Mouse (Mus musculus): Measurements from ENCODE around the gene Camsap2.

DNA sequence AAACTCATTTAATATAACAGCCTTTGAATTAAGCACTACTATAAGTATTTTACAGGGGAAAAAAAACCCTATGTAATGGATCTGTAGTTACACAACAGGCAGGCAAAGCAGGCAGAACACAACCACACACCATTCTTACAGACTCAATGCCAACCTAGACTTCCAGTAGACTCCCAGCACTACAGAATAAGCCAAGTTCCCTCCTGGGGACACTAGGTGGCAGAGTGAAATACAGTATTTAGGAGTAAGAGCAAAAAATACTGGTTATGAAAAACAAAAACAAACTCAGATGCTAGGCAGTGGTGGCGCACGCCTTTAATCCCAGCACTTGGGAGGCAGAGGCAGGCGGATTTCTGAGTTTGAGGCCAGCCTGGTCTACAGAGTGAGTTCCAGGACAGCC lies 39.5 kb downstream of the Camsap2 start:
- TF ChIP-seq CTCF (IDR thresholded peaks at IDR 0.05; ENCODE audit: low read depth) (peak; percentile 76), EP300 (optimal IDR thresholded peaks at IDR 0.05) (no peak)
